Mouse (Mus musculus): ENCODE measurements around the gene D930007J09Rik. TPM values are rescaled to one million over a fixed set of nuclear protein-coding genes. Genes with fewer than 3 reads are reported as not detected.

The D930007J09Rik gene
- polyA plus RNA-seq (2017; shearing (Covaris generic)), result not detected

GRCm38 (mm10) chr13:32802259-32803081 is at the start of gene D930007J09Rik:
Gene D930007J09Rik, minus strand, starts transcription at chr13:32802849.

GRCm38 (mm10) chr13:32850668-32851404 is 48.2 kb upstream of the D930007J09Rik start, which contains the start of gene Serpinb1a:
Gene Serpinb1a, minus strand, starts transcription at chr13:32851185.

DNA sequence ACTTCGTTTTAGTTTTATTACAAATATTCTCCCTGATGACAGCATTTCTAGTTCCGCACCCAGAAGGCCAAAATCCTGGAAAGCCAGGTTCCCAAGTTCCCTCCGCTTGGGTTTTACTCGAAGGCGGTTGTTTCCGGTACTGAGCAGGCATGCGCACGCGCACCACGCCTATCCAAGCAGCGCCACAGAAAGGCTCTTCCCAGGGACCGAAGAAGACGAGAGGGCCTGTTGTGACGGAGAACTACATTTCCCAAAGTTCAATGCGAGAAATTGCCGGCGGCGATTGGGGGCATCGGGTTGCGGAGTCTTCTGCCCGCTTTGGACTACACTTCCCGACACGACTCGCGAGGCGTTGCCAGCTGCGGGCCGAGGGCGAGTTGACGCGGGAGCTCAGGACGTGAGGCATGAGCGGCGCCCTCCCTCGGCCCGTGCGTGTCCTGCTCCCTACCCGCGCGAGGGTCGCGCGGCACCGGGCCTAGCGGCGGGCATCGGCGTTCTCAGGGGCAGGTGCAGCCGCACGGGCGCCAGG is 892 bp downstream of the D930007J09Rik start, which contains the start of gene Wrnip1:
Wrnip1 (plus strand) TSS at position 346 of the 529 bp plus-strand sequence.

DNA sequence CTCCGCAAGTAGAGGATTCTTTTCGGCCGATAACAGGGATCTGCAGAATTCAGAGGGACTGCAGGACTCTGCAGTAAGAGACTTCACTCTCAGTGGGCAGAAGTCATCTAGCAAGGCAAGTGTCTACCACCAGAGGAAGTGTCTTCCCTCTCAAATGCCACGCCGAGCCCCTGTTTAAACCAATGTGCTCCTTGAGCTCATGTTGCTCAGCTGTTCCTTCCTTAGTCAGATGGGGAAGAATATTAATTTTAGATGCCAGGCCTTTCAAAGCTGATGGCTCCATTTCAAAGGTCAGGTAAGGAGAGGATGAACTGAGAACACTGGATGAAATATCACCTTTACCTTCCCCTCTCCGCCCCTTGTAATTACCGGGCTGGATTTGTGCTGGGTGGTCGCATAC is 18.8 kb downstream of the D930007J09Rik start, which contains the start of gene Mylk4:
Mylk4 (minus strand) TSS at position 139 of the 400 bp plus-strand sequence.

Other genes starting within 250 kb of the D930007J09Rik start
- under 1 TPM; 0.10 to 0.33 TPM for gene Mylk4, start 18.9 kb downstream of the D930007J09Rik start, polyA plus RNA-seq (2017; shearing (Covaris generic))
- 10 to 100 TPM; 80.1 to 88.9 TPM for gene Wrnip1, start 811 bp downstream of the D930007J09Rik start, polyA plus RNA-seq (2017; shearing (Covaris generic))
- gene Serpinb1a, start 48.3 kb upstream of the D930007J09Rik start, polyA plus RNA-seq (2017; shearing (Covaris generic)), result 10 to 100 TPM in 1 of 2 experiments, 1 to 10 TPM in 1; 3.9 to 14.4 TPM
- gene Serpinb1c, start 95.4 kb upstream of the D930007J09Rik start, polyA plus RNA-seq (2017; shearing (Covaris generic)), result under 1 TPM in 1 of 2 experiments, not detected in 1; 0.56 TPM
- 10 to 100 TPM in 1 of 2 experiments, 1 to 10 TPM in 1; 6.8 to 19.9 TPM for gene Serpinb6b, start 162.4 kb upstream of the D930007J09Rik start, polyA plus RNA-seq (2017; shearing (Covaris generic))
- 10 to 100 TPM; 18.8 to 24.9 TPM for gene Serpinb9, start 200.4 kb upstream of the D930007J09Rik start, polyA plus RNA-seq (2017; shearing (Covaris generic))
- under 1 TPM; 0.37 to 0.91 TPM for gene Serpinb9b, start 224.6 kb upstream of the D930007J09Rik start, polyA plus RNA-seq (2017; shearing (Covaris generic))

All from inflammation-experienced regulatory T-cells (primary cell).